Mouse (Mus musculus) NIH3T3 (cell line): ENCODE data around the gene Hnrnpl.

Experiments used
- DNase-seq: peaks from one replicate; pipeline ENCODE4 v3.0.0-alpha.2; 2012; ENCODE audit warnings: low read depth

Hnrnpl gene

GRCm38 (mm10) chr7:28808221-28808941, at the start of gene Hnrnpl:
Gene Hnrnpl (plus strand): TSS chr7:28808541.
- peak; percentile 71 for DNase-seq

GRCm38 (mm10) chr7:28758623-28759022, 49.7 kb upstream of the Hnrnpl start:
- DNase-seq = no peak

- no peak for DNase-seq
Measured at GRCm38 (mm10) chr7:28761907-28762306, 46.4 kb upstream of the Hnrnpl start.

- DNase-seq = peak; percentile 35
Measured at GRCm38 (mm10) chr7:28765211-28765610, 43.1 kb upstream of the Hnrnpl start.

- peak; percentile 98 for DNase-seq
Measured at GRCm38 (mm10) chr7:28766173-28766879, 42.0 kb upstream of the Hnrnpl start, which contains the start of gene Sirt2. Gene Sirt2 (plus strand): TSS chr7:28766735.

- DNase-seq = peak; percentile 24
Measured at GRCm38 (mm10) chr7:28766910-28767309, 41.4 kb upstream of the Hnrnpl start.

GRCm38 (mm10) chr7:28767462-28767965, 40.8 kb upstream of the Hnrnpl start, which contains the start of gene Nfkbib:
Gene Nfkbib (minus strand): TSS chr7:28767512.
- no peak for DNase-seq

GRCm38 (mm10) chr7:28769414-28769958, 38.9 kb upstream of the Hnrnpl start:
- no peak for DNase-seq

GRCm38 (mm10) chr7:28770309-28770708, 38.0 kb upstream of the Hnrnpl start:
- no peak for DNase-seq

GRCm38 (mm10) chr7:28771867-28772266, 36.5 kb upstream of the Hnrnpl start:
- no peak for DNase-seq

- DNase-seq = no peak
Measured at GRCm38 (mm10) chr7:28773163-28773562, 35.2 kb upstream of the Hnrnpl start.

- DNase-seq = no peak
Measured at GRCm38 (mm10) chr7:28774164-28774563, 34.2 kb upstream of the Hnrnpl start.

GRCm38 (mm10) chr7:28775129-28775528, 33.2 kb upstream of the Hnrnpl start:
- no peak for DNase-seq

- DNase-seq = no peak
Measured at GRCm38 (mm10) chr7:28778825-28779224, 29.5 kb upstream of the Hnrnpl start.

- peak; percentile 98 for DNase-seq
Measured at GRCm38 (mm10) chr7:28780067-28780658, 28.2 kb upstream of the Hnrnpl start.

GRCm38 (mm10) chr7:28780857-28781256, 27.5 kb upstream of the Hnrnpl start:
- DNase-seq = no peak

- no peak for DNase-seq
Measured at GRCm38 (mm10) chr7:28781261-28781663, 27.1 kb upstream of the Hnrnpl start.

- DNase-seq = no peak
Measured at GRCm38 (mm10) chr7:28785161-28785560, 23.2 kb upstream of the Hnrnpl start.

GRCm38 (mm10) chr7:28787884-28788283, 20.5 kb upstream of the Hnrnpl start:
- DNase-seq = no peak

GRCm38 (mm10) chr7:28788307-28789195, 19.8 kb upstream of the Hnrnpl start, which contains the start of gene Rinl:
Gene Rinl (plus strand): TSS chr7:28788969.
- no peak for DNase-seq

- peak; percentile 57 for DNase-seq
Measured at GRCm38 (mm10) chr7:28789235-28789634, 19.1 kb upstream of the Hnrnpl start.
